Mouse (Mus musculus) heart, embryonic 11.5 days (tissue): ENCODE data around the gene Doc2a. TPM values are rescaled to one million over a fixed set of nuclear protein-coding genes. Genes with fewer than 3 reads are reported as not detected.
"Not testable (repeated sequence)": the region's sequence is repeated elsewhere in the genome, so short reads cannot be mapped to it uniquely, and the experiment has no call there.

Experiments
- ATAC-seq: fragments of 200-750 bp; cut with Nextera tagmentation; replicated peaks from 2 replicates; pipeline ENCODE4 v1.8.0; 2017; ENCODE audit warnings: moderate library complexity; ENCODE audit not compliant: insufficient number of reproducible peaks, low FRiP score, low TSS enrichment
- H3K27ac ChIP-seq: fragments of 300-500 bp; sonication (generic); 2 replicates; pipeline ENCODE4 v1.5.1; 2014; ENCODE audit warnings: mild to moderate bottlenecking, low read depth, low read length
- H3K27me3 ChIP-seq: fragments of 300-500 bp; sonication (generic); 2 replicates; pipeline ENCODE4 v1.6.1; 2014; ENCODE audit warnings: mild to moderate bottlenecking, low read length, mixed read lengths; ENCODE audit not compliant: control insufficient read depth, insufficient read depth
- H3K36me3 ChIP-seq: fragments of 300-500 bp; sonication (generic); 2 replicates; pipeline ENCODE4 v1.6.1; 2014; ENCODE audit warnings: mild to moderate bottlenecking, low read length, moderate library complexity, mixed read lengths; ENCODE audit not compliant: control insufficient read depth, insufficient read depth
- H3K4me1 ChIP-seq: fragments of 300-500 bp; sonication (generic); 2 replicates; pipeline ENCODE4 v1.6.1; 2014; ENCODE audit warnings: low read length; ENCODE audit not compliant: control insufficient read depth, insufficient read depth
- H3K4me2 ChIP-seq: fragments of 300-500 bp; sonication (generic); 2 replicates; pipeline ENCODE4 v1.6.1; 2014; ENCODE audit warnings: mild to moderate bottlenecking, moderate library complexity
- H3K4me3 ChIP-seq: fragments of 300-500 bp; sonication (generic); 2 replicates; pipeline ENCODE4 v1.5.1; 2014; ENCODE audit warnings: low read depth, low read length
- H3K9ac ChIP-seq: fragments of 300-500 bp; sonication (generic); 2 replicates; pipeline ENCODE4 v1.6.1; 2014; ENCODE audit warnings: mild to moderate bottlenecking, low read depth, low read length, moderate library complexity
- H3K9me3 ChIP-seq: fragments of 300-500 bp; sonication (generic); replicated peaks from 2 replicates; pipeline ENCODE4 v1.6.1; 2016; ENCODE audit warnings: low read length; ENCODE audit not compliant: control insufficient read depth
- WGBS: fragments of 180-500 bp; shearing (Covaris S2); extraction: QIAGEN DNeasy Blood & Tissue Kit; methylation state at CpG from one replicate; pipeline ENCODE4 v1.1.7; 2014; ENCODE audit not compliant: insufficient replicate concordance; 5-methylcytosine and 5-hydroxymethylcytosine counted together
- polyA plus RNA-seq: library from polyadenylated mRNA; unstranded; fragments of >200 nt; fragmentation: Nextera tagmentation; extraction: Ambion mirVana; gene quantifications from 2 replicates; pipeline ENCODE4 v1.2.1, GENCODE M21; 2014

The Doc2a gene
- polyA plus RNA-seq, 1 experiment from 2014 or later, result 0.17 TPM

DNA sequence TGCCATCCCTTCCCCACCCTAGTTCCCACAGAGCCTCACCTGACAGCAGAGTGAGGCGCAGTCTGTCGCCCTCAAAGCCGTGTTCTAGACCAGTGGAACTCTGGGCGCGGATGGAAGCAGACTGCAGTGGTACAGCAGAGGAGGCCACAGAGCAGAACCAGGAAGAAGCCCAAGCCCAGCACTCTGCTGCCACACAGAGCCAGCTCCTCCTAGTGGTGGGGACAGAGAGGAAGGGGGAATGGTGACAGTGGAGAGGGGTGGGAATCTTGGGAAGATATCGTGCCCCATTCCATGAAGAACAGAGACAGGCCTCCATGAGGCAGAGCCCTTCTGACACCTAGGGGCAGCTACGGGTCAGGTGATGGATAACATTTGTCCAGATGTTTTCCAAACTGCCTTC lies 41.6 kb downstream of the Doc2a start:
- Histone ChIP-seq H3K4me1 (0 out of 2 replicates have a peak, but pooled peaks cover 3% of the 10 kb centered on the region), H3K9ac (peak overlapping the region; percentile 46; the same call in 1 of the 2 replicates), H3K9me3 (no peaks in the 10 kb centered on the region), H3K27ac (no peak overlapping the region), H3K27me3 (no peaks in the 10 kb centered on the region), H3K4me2 (no peak overlapping the region), H3K36me3 (no peaks in the 10 kb centered on the region; the same call in 1 of the 2 replicates), H3K4me3 (no peak overlapping the region)
- WGBS, result 38% methylated on average over 7 of the region's 7 CpGs
- no peak for ATAC-seq

DNA sequence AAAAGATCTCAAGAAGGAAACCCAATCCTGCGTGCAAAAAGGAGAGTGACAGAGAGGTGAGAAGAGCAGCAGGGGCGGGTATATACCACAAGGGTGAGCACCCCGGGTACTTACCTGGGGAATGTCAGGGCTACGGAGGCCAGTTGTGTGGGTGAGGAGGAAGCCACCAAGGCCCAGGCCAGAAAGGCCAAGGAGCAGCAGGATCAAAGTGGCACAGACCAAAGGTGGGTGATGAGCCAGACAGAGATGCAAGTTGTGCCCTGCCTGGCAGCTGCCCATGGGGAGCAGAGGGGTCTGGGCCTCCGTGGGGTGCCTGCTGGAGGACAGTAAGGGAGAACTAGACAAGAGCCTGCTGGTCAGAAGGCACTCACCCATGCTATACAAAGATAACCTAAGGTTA lies 49.7 kb downstream of the Doc2a start:
- no peaks in the 10 kb centered on the region for H3K36me3 ChIP-seq
- no peak overlapping the region for H3K27ac ChIP-seq
- peak overlapping the region; percentile 73; the same call in 1 of the 2 replicates for H3K4me2 ChIP-seq
- WGBS, result 79% methylated on average over 5 of the region's 5 CpGs
- ATAC-seq, result no peak
- no peaks in the 10 kb centered on the region for H3K27me3 ChIP-seq
- H3K4me1 ChIP-seq, result peaks cover 13% of the 10 kb centered on the region
- no peak overlapping the region for H3K4me3 ChIP-seq
- H3K9ac ChIP-seq, result no peak overlapping the region
- H3K9me3 ChIP-seq, result no peaks in the 10 kb centered on the region

DNA sequence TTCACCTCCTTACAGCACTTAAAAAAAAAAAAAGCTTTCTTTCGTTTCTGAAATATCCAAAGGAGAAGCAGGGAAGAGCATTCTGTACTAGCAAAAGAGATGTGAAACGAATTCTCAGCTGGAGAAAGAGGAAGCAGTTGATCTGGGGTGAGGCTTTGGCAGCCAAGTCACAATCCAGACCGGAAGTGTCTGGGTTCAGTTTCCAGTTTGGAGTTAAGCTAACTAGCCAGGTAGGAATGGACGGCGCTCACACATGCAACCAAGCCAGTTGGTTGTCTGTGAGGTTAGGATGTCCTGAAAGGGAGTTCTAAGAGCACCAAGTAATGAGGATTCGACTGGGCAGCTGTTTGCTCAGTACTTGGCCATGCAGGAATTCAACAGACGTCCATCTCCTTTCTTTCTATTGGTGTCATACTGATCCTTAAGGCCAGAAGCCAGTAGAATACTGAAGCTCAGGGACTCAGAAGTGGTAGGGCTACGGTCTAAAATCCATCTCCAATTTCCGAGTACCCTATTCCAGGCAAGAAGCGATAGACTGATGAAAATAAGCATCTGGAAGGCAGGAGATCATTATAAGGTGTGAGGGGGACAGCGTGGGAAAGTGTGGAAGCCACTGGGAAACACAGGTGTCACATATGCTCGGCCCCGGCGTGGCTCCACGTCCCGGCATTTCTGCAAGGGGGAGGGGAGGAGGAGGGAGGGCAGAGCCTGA lies 50.3 kb downstream of the Doc2a start:
- Histone ChIP-seq H3K9ac (peak overlapping the region; percentile 81), H3K9me3 (no peaks in the 10 kb centered on the region), H3K27ac (peak overlapping the region; percentile 54; the same call in 1 of the 2 replicates), H3K4me3 (peak overlapping the region; percentile 66), H3K4me1 (peaks cover 13% of the 10 kb centered on the region), H3K27me3 (no peaks in the 10 kb centered on the region), H3K36me3 (no peaks in the 10 kb centered on the region), H3K4me2 (peak overlapping the region; percentile 73)
- 22% methylated on average over 16 of the region's 16 CpGs for WGBS
- peak; percentile 49; the same call in 1 of the 2 replicates for ATAC-seq

DNA sequence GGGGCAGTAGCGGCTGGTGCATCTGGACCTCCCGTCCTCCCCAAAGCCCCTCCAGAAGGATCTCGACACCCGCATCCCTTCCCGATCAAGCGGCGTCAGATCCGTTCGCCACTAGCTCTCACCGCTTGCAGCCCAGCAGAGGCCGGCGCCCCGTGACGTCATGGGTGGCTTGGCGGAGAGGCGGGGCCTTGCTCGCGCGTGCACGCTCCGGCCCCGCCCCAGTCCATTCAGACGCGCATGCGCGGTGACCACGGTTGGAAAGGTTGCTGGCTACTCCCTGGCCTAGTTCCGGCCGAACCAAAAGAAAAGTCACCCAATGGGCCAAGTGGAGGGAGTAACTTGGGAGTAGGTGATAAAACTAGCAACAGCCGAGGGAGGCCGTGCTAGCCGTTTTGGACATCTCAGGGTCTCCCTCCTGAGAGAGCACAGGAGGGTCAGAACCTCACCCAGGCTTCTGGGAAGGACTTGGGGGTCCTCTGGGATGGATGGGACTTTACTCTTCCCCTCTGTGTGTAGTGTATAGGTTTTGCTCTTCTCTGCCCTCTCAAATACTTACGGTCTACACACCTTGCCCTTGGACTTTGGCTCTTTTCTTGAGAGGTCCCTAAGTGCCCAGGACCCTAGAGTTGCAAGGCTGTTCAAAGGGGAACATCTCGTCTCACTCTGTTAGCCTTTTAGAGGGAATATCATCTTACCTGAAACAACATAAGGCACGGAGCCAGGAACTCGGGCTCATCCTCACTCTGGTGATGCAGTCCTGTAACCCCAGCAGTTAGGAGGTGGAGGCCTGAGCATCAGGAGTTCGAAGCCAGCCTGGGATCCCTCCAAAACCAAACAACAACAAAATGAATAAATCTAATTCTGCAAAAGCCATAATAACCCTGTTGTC lies 51.1 kb downstream of the Doc2a start:
- H3K27me3 ChIP-seq, result no peaks in the 10 kb centered on the region
- no peaks in the 10 kb centered on the region for H3K36me3 ChIP-seq
- H3K9ac ChIP-seq, result peak overlapping the region; percentile 81
- peak overlapping the region; percentile 66 for H3K4me3 ChIP-seq
- peaks cover 13% of the 10 kb centered on the region for H3K4me1 ChIP-seq
- no peaks in the 10 kb centered on the region for H3K9me3 ChIP-seq
- ATAC-seq, result peak; percentile 91
- peak overlapping the region; percentile 73 for H3K4me2 ChIP-seq
- H3K27ac ChIP-seq, result peak overlapping the region; percentile 54
- 10% methylated on average over 37 of the region's 37 CpGs for whole genome bisulfite sequencing

DNA sequence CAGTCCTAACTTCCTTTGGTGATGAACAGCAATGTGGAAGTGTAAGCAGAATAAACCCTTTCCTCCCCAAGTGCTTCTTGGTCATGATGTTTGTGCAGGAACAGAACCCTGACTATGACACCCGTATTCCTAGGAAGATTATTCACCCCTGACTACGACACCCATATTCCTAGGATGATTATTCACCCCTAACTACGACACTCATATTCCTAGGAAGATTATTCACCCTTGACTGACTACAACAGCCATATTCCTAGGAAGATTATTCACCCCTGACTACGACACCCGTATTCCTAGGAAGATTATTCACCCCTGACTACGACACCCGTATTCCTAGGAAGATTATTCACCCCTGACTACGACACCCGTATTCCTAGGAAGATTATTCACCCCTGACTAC lies 52.6 kb downstream of the Doc2a start:
- H3K4me1 ChIP-seq, result peaks cover 13% of the 10 kb centered on the region
- 89% methylated on average over 6 of the region's 9 CpGs for WGBS
- not testable (repeated sequence) for ATAC-seq

More for the DNA sequence above, 52.6 kb downstream of the Doc2a start:
- not testable (repeated sequence) for H3K9me3 ChIP-seq, H3K9ac ChIP-seq, H3K4me3 ChIP-seq, H3K4me2 ChIP-seq, H3K27me3 ChIP-seq, H3K36me3 ChIP-seq, H3K27ac ChIP-seq

Other genes with a start within 250 kb of the Doc2a start
- gene Nupr1, start 216.6 kb upstream of the Doc2a start, polyA plus RNA-seq, result 1.2 and 2.8 TPM in 2 replicates
- gene Sgf29, start 198.1 kb upstream of the Doc2a start, polyA plus RNA-seq, result 24.7 and 28.9 TPM in 2 replicates
- 2.4 and 2.5 TPM in 2 replicates for gene Sult1a1, start 171.0 kb upstream of the Doc2a start, polyA plus RNA-seq
- 120 and 126 TPM in 2 replicates for gene Bola2, start 152.0 kb upstream of the Doc2a start, polyA plus RNA-seq
- 6.1 and 6.7 TPM in 2 replicates for gene Slx1b, start 151.6 kb upstream of the Doc2a start, polyA plus RNA-seq
- gene Coro1a, start 139.6 kb upstream of the Doc2a start, polyA plus RNA-seq, result 13.1 and 13.8 TPM in 2 replicates
- gene Mapk3, start 87.8 kb upstream of the Doc2a start, polyA plus RNA-seq, result 48.2 and 52.1 TPM in 2 replicates
- 0.92 and 1.4 TPM in 2 replicates for gene Gdpd3, start 81.1 kb upstream of the Doc2a start, polyA plus RNA-seq
- 79.6 and 84.9 TPM in 2 replicates for gene Ypel3, start 70.5 kb upstream of the Doc2a start, polyA plus RNA-seq
- gene Tbx6, start 65.9 kb upstream of the Doc2a start, polyA plus RNA-seq, result 0.31 and 0.45 TPM in 2 replicates
- 204 and 213 TPM in 2 replicates for gene Ppp4c, start 54.9 kb upstream of the Doc2a start, polyA plus RNA-seq
- 0.40 and 0.41 TPM in 2 replicates for gene Fam57b, start 49.7 kb upstream of the Doc2a start, polyA plus RNA-seq
- not detected in 2 replicates for gene 4930451I11Rik, start 15.8 kb upstream of the Doc2a start, polyA plus RNA-seq
- gene Hirip3, start 14.6 kb downstream of the Doc2a start, polyA plus RNA-seq, result 15.5 and 17.0 TPM in 2 replicates
- 69.8 and 76.1 TPM in 2 replicates for gene Ino80e, start 15.0 kb downstream of the Doc2a start, polyA plus RNA-seq
- 19.4 and 25.9 TPM in 2 replicates for gene Taok2, start 37.3 kb downstream of the Doc2a start, polyA plus RNA-seq
- gene Tmem219, start 75.5 kb downstream of the Doc2a start, polyA plus RNA-seq, result 13.5 and 18.3 TPM in 2 replicates
- gene Kctd13, start 81.5 kb downstream of the Doc2a start, polyA plus RNA-seq, result 11.5 and 12.6 TPM in 2 replicates
- gene Asphd1, start 102.2 kb downstream of the Doc2a start, polyA plus RNA-seq, result 0.23 TPM in 1 of 2 replicates, not detected in the other
- 0.20 and 0.31 TPM in 2 replicates for gene Sez6l2, start 103.1 kb downstream of the Doc2a start, polyA plus RNA-seq
- gene Cdipt, start 128.5 kb downstream of the Doc2a start, polyA plus RNA-seq, result 62.8 and 63.0 TPM in 2 replicates
- gene Cdiptos, start 128.7 kb downstream of the Doc2a start, polyA plus RNA-seq, result 1.1 and 1.2 TPM in 2 replicates
- gene Mvp, start 167.2 kb downstream of the Doc2a start, polyA plus RNA-seq, result 8.2 and 8.5 TPM in 2 replicates
- not detected in 2 replicates for gene Pagr1b, start 169.1 kb downstream of the Doc2a start, polyA plus RNA-seq
- gene Pagr1a, start 169.9 kb downstream of the Doc2a start, polyA plus RNA-seq, result 50.9 and 53.2 TPM in 2 replicates
- 36.6 and 40.9 TPM in 2 replicates for gene Gm42742, start 173.7 kb downstream of the Doc2a start, polyA plus RNA-seq
- 4.5 and 5.0 TPM in 2 replicates for gene Prrt2, start 173.8 kb downstream of the Doc2a start, polyA plus RNA-seq
- gene Maz, start 179.6 kb downstream of the Doc2a start, polyA plus RNA-seq, result 38.6 and 44.1 TPM in 2 replicates
- 97.7 and 103 TPM in 2 replicates for gene Kif22, start 195.1 kb downstream of the Doc2a start, polyA plus RNA-seq
- not detected in 2 replicates for gene Zg16, start 239.9 kb downstream of the Doc2a start, polyA plus RNA-seq
- 0.92 and 0.96 TPM in 2 replicates for gene AI467606, start 243.9 kb downstream of the Doc2a start, polyA plus RNA-seq